Mouse (Mus musculus) kidney, postnatal 0 days (tissue): ENCODE measurements around the gene Proz. TPM values are rescaled to one million over a fixed set of nuclear protein-coding genes. Genes with fewer than 3 reads are reported as not detected.
A peak's percentile ranks its signal among the peaks of the same experiment; 100 is the strongest.
"Not testable (repeated sequence)": the region's sequence is repeated elsewhere in the genome, so short reads cannot be mapped to it uniquely, and the experiment has no call there.

ENCODE experiments used
- ATAC-seq: fragments of 200-750 bp; cut with Nextera tagmentation; replicated peaks from 2 replicates; pipeline ENCODE4 v1.8.0; 2017; ENCODE audit warnings: low read depth, moderate number of reproducible peaks, moderate TSS enrichment, moderate library complexity; ENCODE audit not compliant: low FRiP score
- DNase-seq: peaks from one replicate; pipeline ENCODE4 v3.0.0-alpha.2; 2016; ENCODE audit warnings: low spot score
- H3K27ac ChIP-seq: fragments of 300-500 bp; sonication (generic); 2 replicates; pipeline ENCODE4 v1.5.1; 2014; ENCODE audit warnings: mild to moderate bottlenecking
- H3K27me3 ChIP-seq: fragments of 300-500 bp; sonication (generic); 2 replicates; pipeline ENCODE4 v1.6.1; 2014; ENCODE audit warnings: low read length, mixed read lengths; ENCODE audit not compliant: insufficient read depth
- H3K36me3 ChIP-seq: fragments of 300-500 bp; sonication (generic); 2 replicates; pipeline ENCODE4 v1.6.1; 2014; ENCODE audit warnings: low read length, mixed read lengths; ENCODE audit not compliant: insufficient read depth
- H3K4me1 ChIP-seq: fragments of 300-500 bp; sonication (generic); replicated peaks from 2 replicates; pipeline ENCODE4 v1.6.1; 2014; ENCODE audit warnings: antibody characterized with exemption, low read length, mixed read lengths; ENCODE audit not compliant: insufficient read depth
- H3K4me2 ChIP-seq: fragments of 300-500 bp; sonication (generic); 2 replicates; pipeline ENCODE4 v1.6.1; 2014; ENCODE audit warnings: mild to moderate bottlenecking, low read length, moderate library complexity, mixed read lengths
- H3K4me3 ChIP-seq: fragments of 300-500 bp; sonication (generic); replicated peaks from 2 replicates; pipeline ENCODE4 v1.5.1; 2014; ENCODE audit warnings: low read depth, low read length
- H3K9ac ChIP-seq: fragments of 300-500 bp; sonication (generic); 2 replicates; pipeline ENCODE4 v1.6.1; 2014; ENCODE audit warnings: low read depth, low read length
- H3K9me3 ChIP-seq: fragments of 300-500 bp; sonication (generic); replicated peaks from 2 replicates; pipeline ENCODE4 v1.6.1; 2016; ENCODE audit warnings: low read length, inconsistent platforms, mixed read lengths
- CTCF ChIP-seq: IDR thresholded peaks from 2 replicates; pipeline ENCODE4 v1.5.1; 2016; ENCODE audit warnings: antibody characterized with exemption, low read depth, mild to moderate bottlenecking, moderate library complexity
- WGBS: fragments of 180-500 bp; shearing (Covaris S2); extraction: QIAGEN DNeasy Blood & Tissue Kit; methylation state at CpG from one replicate; pipeline ENCODE4 v1.1.7; 2014; 5-methylcytosine and 5-hydroxymethylcytosine counted together
- polyA plus RNA-seq: library from polyadenylated mRNA; unstranded; fragments of >200 nt; fragmentation: Nextera tagmentation; extraction: Ambion mirVana; gene quantifications from 2 replicates; pipeline ENCODE4 v1.2.1, GENCODE M21; 2015

The Proz gene
- polyA plus RNA-seq, 1 experiment from 2014 or later, result 1.4 TPM

DNA sequence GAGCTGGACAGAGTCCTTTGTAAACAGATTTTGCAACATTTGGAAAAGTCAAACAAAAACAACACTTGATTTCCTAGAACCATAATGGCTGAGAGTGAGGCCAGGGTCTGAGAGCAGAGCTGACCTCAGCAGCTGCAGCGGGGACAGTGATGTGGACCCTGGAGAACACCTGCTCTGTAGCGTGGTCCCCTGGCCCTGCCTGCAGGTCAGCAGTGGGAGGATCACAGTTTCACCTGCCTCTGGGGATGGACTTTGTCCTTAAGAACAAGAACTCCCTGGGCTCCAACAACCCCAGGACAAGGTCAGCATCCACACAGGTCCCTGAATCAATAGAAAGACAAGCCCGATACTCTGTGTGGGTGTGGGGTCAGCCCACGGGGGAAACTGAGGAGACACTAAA lies 3.4 kb upstream of the Proz start:
- WGBS, result 68% methylated on average over 4 of the region's 4 CpGs
- Histone ChIP-seq H3K4me3 (no peak overlapping the region), H3K27ac (no peak overlapping the region), H3K27me3 (no peaks in the 10 kb centered on the region), H3K4me2 (no peak overlapping the region), H3K9ac (no peak overlapping the region), H3K9me3 (no peaks in the 10 kb centered on the region), H3K4me1 (no peaks in the 10 kb centered on the region), H3K36me3 (no peaks in the 10 kb centered on the region)
- no peak for TF ChIP-seq CTCF
- ATAC-seq (no peak; the same call in 1 of the 2 replicates), DNase-seq (no peak)

GRCm38 (mm10) chr8:13063112-13063511 lies 2.4 kb downstream of the Proz start:
- WGBS, result 68% methylated on average over 16 of the region's 16 CpGs
- Histone ChIP-seq H3K27ac (no peak overlapping the region), H3K9ac (no peak overlapping the region), H3K4me1 (no peaks in the 10 kb centered on the region), H3K36me3 (no peaks in the 10 kb centered on the region), H3K9me3 (no peaks in the 10 kb centered on the region), H3K4me3 (no peak overlapping the region), H3K4me2 (no peak overlapping the region), H3K27me3 (no peaks in the 10 kb centered on the region)
- no peak for TF ChIP-seq CTCF
- no peak for ATAC-seq
- no peak for DNase-seq

- no peak overlapping the region for H3K4me2 ChIP-seq
- no peak for TF ChIP-seq CTCF
- H3K27me3 ChIP-seq, result no peaks in the 10 kb centered on the region
- H3K27ac ChIP-seq, result no peak overlapping the region
- DNase-seq (no peak), ATAC-seq (no peak)
- 90% methylated on average over 11 of the region's 11 CpGs for WGBS
- H3K4me1 ChIP-seq, result no peaks in the 10 kb centered on the region
- H3K9me3 ChIP-seq, result no peaks in the 10 kb centered on the region
- no peak overlapping the region for H3K4me3 ChIP-seq
- no peak overlapping the region for H3K9ac ChIP-seq
- H3K36me3 ChIP-seq, result peaks cover 36% of the 10 kb centered on the region
Measured at GRCm38 (mm10) chr8:13073255-13073654, 12.5 kb downstream of the Proz start.

DNA sequence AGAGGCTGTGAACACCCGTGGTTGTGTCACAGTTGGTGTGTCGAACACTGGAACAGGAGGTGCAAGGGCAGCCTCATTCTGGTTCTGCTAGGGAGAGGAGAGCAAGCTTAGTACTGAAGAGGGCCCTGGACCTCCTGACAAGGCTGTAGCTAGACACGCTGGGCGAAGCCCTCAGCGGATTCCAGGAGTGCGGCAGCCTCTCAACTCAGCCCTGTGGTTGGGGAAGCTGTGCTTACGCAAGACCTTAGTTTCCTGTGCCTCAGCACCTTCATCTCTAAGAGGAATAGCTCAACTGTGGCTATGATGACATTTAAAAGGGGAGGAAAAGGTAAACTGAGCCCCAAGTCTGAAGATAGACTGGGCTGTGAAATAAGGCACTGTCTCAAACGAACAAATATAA lies 14.3 kb downstream of the Proz start:
- Histone ChIP-seq H3K27ac (no peak overlapping the region), H3K4me2 (no peak overlapping the region), H3K36me3 (peaks cover 52% of the 10 kb centered on the region), H3K9me3 (no peaks in the 10 kb centered on the region), H3K4me1 (no peaks in the 10 kb centered on the region), H3K4me3 (no peak overlapping the region), H3K9ac (no peak overlapping the region), H3K27me3 (no peaks in the 10 kb centered on the region)
- DNase-seq (no peak), ATAC-seq (no peak)
- 92% methylated on average over 8 of the region's 8 CpGs for WGBS
- TF ChIP-seq CTCF, result no peak

GRCm38 (mm10) chr8:13075579-13075978 lies 14.9 kb downstream of the Proz start:
- not testable (repeated sequence) for H3K4me1 ChIP-seq, DNase-seq, H3K4me3 ChIP-seq, H3K9ac ChIP-seq, ATAC-seq, H3K4me2 ChIP-seq, H3K9me3 ChIP-seq, H3K27ac ChIP-seq, H3K27me3 ChIP-seq
- 86% methylated on average over 1 of the region's 1 CpGs for WGBS
- peaks cover 58% of the 10 kb centered on the region for H3K36me3 ChIP-seq

DNA sequence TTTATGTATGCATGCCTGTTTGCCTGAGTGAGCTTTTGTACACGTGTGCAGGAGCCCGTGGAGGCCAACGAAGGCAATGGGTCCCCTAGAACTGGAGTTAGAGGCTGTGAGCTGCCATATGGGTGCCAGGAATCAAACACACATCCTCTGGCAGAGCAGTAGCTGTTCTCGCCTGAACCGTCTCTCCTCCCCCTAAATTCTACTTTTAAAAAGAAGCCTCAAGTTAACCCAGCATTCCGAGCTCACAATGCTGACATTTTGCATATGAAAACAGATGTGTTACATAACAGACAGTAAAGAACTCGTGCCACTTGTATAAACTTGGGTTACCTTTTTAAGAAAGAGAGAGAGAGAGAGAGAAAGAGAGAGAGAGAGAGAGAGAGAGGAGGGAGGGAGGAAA lies 16.8 kb downstream of the Proz start:
- 89% methylated on average over 7 of the region's 7 CpGs for WGBS
- H3K4me3 ChIP-seq, result no peak overlapping the region
- no peaks in the 10 kb centered on the region for H3K9me3 ChIP-seq
- H3K36me3 ChIP-seq, result peaks cover 76% of the 10 kb centered on the region
- H3K4me1 ChIP-seq, result no peaks in the 10 kb centered on the region
- no peak for ATAC-seq
- no peak for TF ChIP-seq CTCF
- H3K27me3 ChIP-seq, result no peaks in the 10 kb centered on the region
- H3K4me2 ChIP-seq, result no peak overlapping the region
- no peak for DNase-seq
- H3K9ac ChIP-seq, result no peak overlapping the region
- H3K27ac ChIP-seq, result no peak overlapping the region

DNA sequence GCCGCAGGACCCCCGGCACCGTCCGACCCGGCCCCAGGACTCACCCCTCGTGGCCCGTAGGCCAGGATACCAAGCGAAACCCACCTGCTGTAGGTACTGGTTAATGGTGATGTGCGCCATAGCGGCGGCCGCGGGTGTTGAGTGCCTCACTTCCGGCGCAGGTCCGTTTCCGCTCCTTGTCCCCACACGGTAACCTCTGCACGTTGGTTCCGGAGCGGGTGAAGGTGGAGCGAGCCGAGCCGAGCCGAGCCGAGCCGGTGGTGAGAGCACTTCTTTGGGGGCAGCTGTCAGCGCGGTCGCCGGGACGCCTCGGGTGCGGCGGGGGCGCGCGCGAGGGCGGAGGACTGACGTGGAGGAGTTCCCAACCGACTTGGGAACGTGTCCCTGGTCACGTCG lies 44.0 kb downstream of the Proz start:
- WGBS, result under 1% methylated on average over 42 of the region's 45 CpGs

More for the DNA sequence above, 44.0 kb downstream of the Proz start:
- ATAC-seq (peak; percentile 76), DNase-seq (peak; percentile 94)
- Histone ChIP-seq H3K4me1 (peaks cover 7% of the 10 kb centered on the region; the same call in 1 of the 2 replicates), H3K9me3 (no peaks in the 10 kb centered on the region), H3K4me3 (peak overlapping the region; percentile 98), H3K4me2 (peak overlapping the region; percentile 78), H3K27me3 (no peaks in the 10 kb centered on the region), H3K36me3 (no peaks in the 10 kb centered on the region), H3K9ac (peak overlapping the region; percentile 92), H3K27ac (peak overlapping the region; percentile 96)
- TF ChIP-seq CTCF, result no peak; the same call in 1 of the 2 replicates
